Mouse (Mus musculus) activated CD4-positive, CD25-positive, alpha-beta regulatory T cell, adult 4 months (primary cell): ENCODE results near the gene Zbtb32. TPM values are rescaled to one million over a fixed set of nuclear protein-coding genes. Genes with fewer than 3 reads are reported as not detected.

ENCODE experiments used
- polyA plus RNA-seq, 2 experiments: library from polyadenylated mRNA; unstranded; fragments of 100-300 nt; shearing (Covaris generic); gene quantifications; one replicate each; pipeline ENCODE4 v1.2.1; 2017

The Zbtb32 gene
- polyA plus RNA-seq, 2 experiments from 2014 or later = 15.8 to 19.7 TPM

Other genes with a start within 250 kb of the Zbtb32 start
- gene Lrfn3, start 236.1 kb downstream of the Zbtb32 start, polyA plus RNA-seq = not detected
- 1 to 10 TPM in 1 of 2 experiments, not detected in 1; 8.1 TPM for gene Tyrobp, start 185.1 kb downstream of the Zbtb32 start, polyA plus RNA-seq
- gene Hcst, start 179.1 kb downstream of the Zbtb32 start, polyA plus RNA-seq = 100 to 1,000 TPM; 433 to 632 TPM
- gene Nfkbid, start 177.2 kb downstream of the Zbtb32 start, polyA plus RNA-seq = 10 to 100 TPM; 36.5 to 41.2 TPM
- gene Aplp1, start 153.4 kb downstream of the Zbtb32 start, polyA plus RNA-seq = 1 to 10 TPM; 3.0 to 4.3 TPM
- not detected for gene Kirrel2, start 141.2 kb downstream of the Zbtb32 start, polyA plus RNA-seq
- under 1 TPM in 1 of 2 experiments, not detected in 1; 0.24 TPM for gene Nphs1, start 140.6 kb downstream of the Zbtb32 start, polyA plus RNA-seq
- gene Prodh2, start 105.3 kb downstream of the Zbtb32 start, polyA plus RNA-seq = not detected
- 1 to 10 TPM; 1.0 to 1.1 TPM for gene Arhgap33, start 63.8 kb downstream of the Zbtb32 start, polyA plus RNA-seq
- gene Hspb6, start 46.7 kb downstream of the Zbtb32 start, polyA plus RNA-seq = 1 to 10 TPM; 1.8 to 2.5 TPM
- 1 to 10 TPM; 2.5 to 4.8 TPM for gene Proser3, start 46.6 kb downstream of the Zbtb32 start, polyA plus RNA-seq
- 100 to 1,000 TPM in 1 of 2 experiments, 10 to 100 TPM in 1; 93.6 to 106 TPM for gene Lin37, start 39.1 kb downstream of the Zbtb32 start, polyA plus RNA-seq
- gene U2af1l4, start 35.6 kb downstream of the Zbtb32 start, polyA plus RNA-seq = 10 to 100 TPM; 55.1 to 58.9 TPM
- 10 to 100 TPM; 57.9 to 60.0 TPM for gene Gm49396, start 35.6 kb downstream of the Zbtb32 start, polyA plus RNA-seq
- 100 to 1,000 TPM; 279 to 335 TPM for gene Psenen, start 35.3 kb downstream of the Zbtb32 start, polyA plus RNA-seq
- gene Igflr1, start 33.5 kb downstream of the Zbtb32 start, polyA plus RNA-seq = 100 to 1,000 TPM; 162 to 234 TPM
- 10 to 100 TPM; 14.9 to 16.9 TPM for gene Kmt2b, start 10.2 kb downstream of the Zbtb32 start, polyA plus RNA-seq
- 1 to 10 TPM; 2.2 to 3.3 TPM for gene Upk1a, start 13.9 kb upstream of the Zbtb32 start, polyA plus RNA-seq
- 100 to 1,000 TPM; 421 to 746 TPM for gene Cox6b1, start 27.2 kb upstream of the Zbtb32 start, polyA plus RNA-seq
- not detected for gene Etv2, start 36.9 kb upstream of the Zbtb32 start, polyA plus RNA-seq
- 10 to 100 TPM; 25.6 to 37.9 TPM for gene Rbm42, start 51.4 kb upstream of the Zbtb32 start, polyA plus RNA-seq
- gene Haus5, start 66.1 kb upstream of the Zbtb32 start, polyA plus RNA-seq = 10 to 100 TPM; 20.0 to 20.4 TPM
- not detected for gene Pmis2, start 72.7 kb upstream of the Zbtb32 start, polyA plus RNA-seq
- gene 2200002J24Rik, start 100.0 kb upstream of the Zbtb32 start, polyA plus RNA-seq = not detected
- not detected for gene Atp4a, start 113.3 kb upstream of the Zbtb32 start, polyA plus RNA-seq
- gene Tmem147, start 130.6 kb upstream of the Zbtb32 start, polyA plus RNA-seq = 10 to 100 TPM; 46.6 to 48.1 TPM
- gene Gapdhs, start 144.8 kb upstream of the Zbtb32 start, polyA plus RNA-seq = not detected
- under 1 TPM in 1 of 2 experiments, not detected in 1; 0.69 TPM for gene Sbsn, start 152.6 kb upstream of the Zbtb32 start, polyA plus RNA-seq
- under 1 TPM in 1 of 2 experiments, not detected in 1; 0.17 TPM for gene Dmkn, start 164.8 kb upstream of the Zbtb32 start, polyA plus RNA-seq
- not detected for gene Krtdap, start 189.0 kb upstream of the Zbtb32 start, polyA plus RNA-seq
- gene Ffar2, start 224.9 kb upstream of the Zbtb32 start, polyA plus RNA-seq = under 1 TPM; 0.22 to 0.68 TPM